Mouse (Mus musculus): ENCODE data around the gene Gm973.
"Not testable (repeated sequence)": the region's sequence is repeated elsewhere in the genome, so short reads cannot be mapped to it uniquely, and the experiment has no call there.

The Gm973 gene

GRCm38 (mm10) chr1:59625410-59625809, 109.3 kb downstream of the Gm973 start:
- DNase-seq (ENCODE audit: low spot score in 2 of 2): peak in 1 of 2 experiments; percentile 17

DNA sequence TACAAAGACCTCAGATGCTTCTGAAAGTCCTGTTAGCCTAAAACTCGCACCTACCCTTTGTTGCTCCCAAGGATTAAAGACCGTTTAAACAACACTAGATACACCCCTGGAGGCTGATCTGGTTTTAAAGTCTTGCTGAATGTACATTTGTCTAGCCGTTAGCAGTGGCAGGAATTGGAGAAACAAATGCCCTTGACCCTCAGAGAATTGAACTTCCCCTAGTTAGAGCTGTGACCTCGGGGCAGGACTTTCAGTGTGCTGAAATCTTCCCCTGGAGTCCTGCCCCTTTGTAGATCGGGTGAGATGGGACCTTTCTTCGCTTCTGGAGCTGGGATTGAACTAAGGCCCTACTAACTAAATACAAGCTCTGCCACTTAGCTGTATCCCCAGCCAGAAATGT, 113.1 kb downstream of the Gm973 start:
- DNase-seq (ENCODE audit: low spot score in 2 of 2): no peak

DNA sequence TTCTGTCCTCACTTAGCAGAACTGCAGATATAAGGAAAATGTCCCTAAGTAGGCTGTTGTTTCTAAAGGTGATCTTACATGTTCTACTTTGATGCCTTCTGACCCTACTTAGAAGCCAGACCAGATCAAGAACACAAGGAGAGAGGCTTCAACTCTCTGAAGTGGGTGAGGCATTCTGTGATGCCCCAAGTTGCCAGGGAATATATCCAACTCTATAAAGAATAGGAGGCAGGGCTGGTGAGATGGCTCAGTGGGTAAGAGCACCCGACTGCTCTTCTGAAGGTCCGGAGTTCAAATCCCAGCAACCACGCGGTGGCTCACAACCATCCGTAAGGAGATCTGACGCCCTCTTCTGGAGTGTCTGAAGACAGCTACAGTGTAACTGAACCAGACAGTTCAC, 114.3 kb downstream of the Gm973 start:
- not testable (repeated sequence) for DNase-seq (ENCODE audit: low spot score in 2 of 2)

DNA sequence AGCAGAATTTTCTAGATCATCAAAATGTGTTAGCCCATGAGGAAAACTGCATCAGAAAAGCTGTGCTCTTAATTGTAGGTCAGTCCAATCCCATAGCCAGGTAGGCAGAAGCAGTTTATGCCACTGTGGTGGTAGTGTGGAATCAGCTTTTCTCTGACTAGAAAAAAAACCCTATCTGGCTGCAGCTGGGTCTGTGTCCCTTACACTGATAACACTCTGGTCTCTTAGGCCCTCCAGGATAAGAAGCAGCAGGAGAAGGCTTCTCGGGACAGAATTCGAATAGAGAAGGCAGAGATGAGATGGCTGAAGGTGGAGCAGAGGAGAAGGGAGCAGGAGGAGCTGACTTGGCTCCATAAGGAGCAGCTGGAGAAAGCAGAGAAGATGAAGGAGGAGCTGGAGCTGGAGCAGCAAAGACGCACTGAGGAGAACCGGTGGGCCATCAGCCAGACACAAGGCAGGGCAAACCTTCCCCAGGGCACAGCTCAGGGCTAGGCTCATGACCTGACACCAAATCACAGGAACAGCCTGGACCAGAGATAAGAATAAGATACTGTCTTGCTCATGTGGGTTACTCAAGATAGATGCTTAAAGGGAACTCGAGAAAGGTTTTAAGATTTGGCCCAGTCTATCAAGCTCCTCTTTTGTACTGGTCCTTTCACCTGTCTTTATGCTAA, 116.1 kb downstream of the Gm973 start:
- DNase-seq (ENCODE audit: low spot score in 2 of 2): no peak

DNA sequence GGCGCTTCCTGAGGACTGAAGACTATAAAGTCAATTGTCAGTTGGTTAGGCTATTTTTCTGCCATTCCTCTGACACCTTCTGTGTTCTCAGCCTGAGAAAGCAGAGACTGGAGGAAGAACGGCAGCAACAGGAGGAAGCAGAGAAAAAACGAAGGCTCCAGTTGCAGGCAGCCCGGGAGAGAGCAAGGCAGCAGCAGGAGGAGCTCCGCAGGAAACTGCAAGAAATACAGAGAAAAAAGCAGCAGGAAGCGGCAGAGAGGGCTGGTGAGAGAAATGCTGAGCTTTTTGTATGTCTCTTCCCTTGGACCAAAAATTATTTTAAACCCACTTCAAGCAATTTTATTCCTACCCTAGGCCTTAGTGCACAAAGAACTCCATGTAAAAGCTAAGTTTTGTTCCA, 117.0 kb downstream of the Gm973 start:
- DNase-seq (ENCODE audit: low spot score in 2 of 2): no peak

DNA sequence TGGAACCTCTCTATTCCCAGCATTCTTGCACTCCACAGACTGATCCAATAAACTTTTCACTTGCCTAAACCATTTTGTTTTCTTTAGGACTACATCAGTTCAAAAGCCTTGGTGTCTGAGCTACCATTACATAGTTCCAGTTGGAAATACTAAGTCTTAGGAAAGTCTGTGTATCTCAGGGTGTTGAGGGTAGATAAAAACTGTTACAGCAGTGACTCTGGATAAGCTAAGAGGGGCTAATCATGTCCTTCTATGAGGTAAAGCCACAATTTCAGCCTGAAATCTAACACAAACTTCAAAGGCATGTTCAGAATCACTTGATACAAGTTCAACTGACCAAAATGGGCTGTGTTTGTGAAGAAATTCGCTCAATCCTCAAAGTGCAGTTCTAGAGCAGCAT, 120.3 kb downstream of the Gm973 start:
- no peak for DNase-seq (ENCODE audit: low spot score in 2 of 2)

DNA sequence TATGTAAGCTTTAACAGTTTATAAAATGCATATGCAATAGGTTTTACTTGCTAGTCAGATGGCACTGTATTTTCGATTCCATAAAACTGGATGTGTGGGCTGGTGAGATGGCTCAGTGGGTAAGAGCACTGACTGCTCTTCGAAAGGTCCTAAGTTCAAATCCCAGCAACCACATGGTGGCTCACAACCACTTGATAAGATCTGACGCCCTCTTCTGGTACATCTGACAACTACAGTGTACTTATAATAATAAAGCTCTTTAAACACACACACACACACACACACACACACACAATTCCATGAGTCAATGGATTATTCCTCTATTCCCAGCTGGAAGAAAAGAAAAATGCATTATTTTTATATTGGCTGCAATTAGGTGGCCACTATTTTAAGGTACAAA, 122.3 kb downstream of the Gm973 start:
- DNase-seq (ENCODE audit: low spot score in 2 of 2): no peak

DNA sequence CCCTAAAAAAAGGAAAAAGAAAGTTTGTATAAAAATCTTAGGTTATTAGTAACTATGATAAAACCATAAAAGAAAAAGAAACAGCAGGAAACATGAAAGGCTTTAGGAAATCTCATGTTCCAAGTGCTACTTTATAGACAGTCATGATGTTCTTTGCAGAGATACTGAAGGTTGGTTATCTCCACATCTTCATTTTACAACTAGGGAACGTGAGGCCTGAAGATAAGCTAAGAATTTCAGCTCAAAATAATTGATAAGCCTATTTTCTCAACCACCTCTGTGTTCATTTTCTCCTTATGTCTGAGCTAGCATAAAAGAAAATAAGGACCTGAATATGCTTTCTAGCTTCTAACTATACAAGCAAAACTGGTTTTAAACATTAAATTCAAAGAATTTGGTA, 126.4 kb downstream of the Gm973 start:
- DNase-seq (ENCODE audit: low spot score in 2 of 2): no peak

DNA sequence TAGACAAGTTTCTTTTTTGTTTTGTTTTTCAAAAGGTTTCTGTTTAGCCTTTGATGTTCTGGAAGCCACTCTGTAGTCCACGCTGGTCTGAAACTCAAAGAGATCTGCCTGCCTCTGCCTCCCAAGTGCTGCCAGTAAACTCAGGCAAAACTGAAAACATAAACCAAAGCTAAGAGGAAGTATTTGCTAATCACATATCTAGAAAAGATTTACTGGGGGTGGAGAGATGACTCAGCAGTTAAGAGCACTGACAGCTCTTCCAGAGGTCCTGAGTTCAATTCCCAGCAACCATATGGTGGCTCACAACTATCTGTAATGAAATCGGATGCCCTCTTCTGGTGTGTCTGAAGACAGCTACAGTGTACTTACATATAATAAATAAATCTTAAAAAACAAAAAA, 130.4 kb downstream of the Gm973 start:
- DNase-seq (ENCODE audit: low spot score in 2 of 2): not testable (repeated sequence)

- DNase-seq (ENCODE audit: low spot score in 2 of 2): no peak
Observed at GRCm38 (mm10) chr1:59651201-59651819, 135.2 kb downstream of the Gm973 start.

DNA sequence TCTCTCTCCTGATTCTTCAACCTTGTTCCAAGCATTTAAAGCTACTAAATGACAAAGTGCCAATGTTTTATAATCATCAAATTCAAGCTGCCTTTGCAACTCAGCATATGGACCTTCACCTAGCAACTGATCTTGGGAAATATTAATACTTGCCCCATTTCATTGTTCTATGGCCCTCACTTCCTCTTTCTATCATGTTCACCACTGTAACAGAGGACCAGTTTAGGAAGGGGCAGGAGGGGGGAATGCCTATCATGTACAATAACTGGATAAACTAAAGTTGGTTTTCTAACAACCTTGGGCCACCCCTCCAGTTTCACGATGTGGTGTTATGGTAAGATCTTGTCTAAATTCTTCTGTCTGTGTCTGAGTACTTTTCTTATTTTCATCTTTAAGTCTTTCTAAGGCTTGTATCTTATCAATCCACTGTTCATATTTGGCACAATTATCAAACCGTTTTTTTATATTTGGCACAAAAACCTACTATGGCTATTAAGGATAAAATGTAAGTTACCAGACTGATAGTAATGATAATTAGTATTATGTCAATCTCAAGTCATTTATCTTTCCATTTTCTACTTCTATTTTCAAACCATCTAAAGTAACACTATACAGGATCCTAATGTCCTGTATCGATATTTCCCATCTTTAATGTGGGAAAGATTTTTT, 137.3 kb downstream of the Gm973 start:
- no peak for DNase-seq (ENCODE audit: low spot score in 2 of 2)

DNA sequence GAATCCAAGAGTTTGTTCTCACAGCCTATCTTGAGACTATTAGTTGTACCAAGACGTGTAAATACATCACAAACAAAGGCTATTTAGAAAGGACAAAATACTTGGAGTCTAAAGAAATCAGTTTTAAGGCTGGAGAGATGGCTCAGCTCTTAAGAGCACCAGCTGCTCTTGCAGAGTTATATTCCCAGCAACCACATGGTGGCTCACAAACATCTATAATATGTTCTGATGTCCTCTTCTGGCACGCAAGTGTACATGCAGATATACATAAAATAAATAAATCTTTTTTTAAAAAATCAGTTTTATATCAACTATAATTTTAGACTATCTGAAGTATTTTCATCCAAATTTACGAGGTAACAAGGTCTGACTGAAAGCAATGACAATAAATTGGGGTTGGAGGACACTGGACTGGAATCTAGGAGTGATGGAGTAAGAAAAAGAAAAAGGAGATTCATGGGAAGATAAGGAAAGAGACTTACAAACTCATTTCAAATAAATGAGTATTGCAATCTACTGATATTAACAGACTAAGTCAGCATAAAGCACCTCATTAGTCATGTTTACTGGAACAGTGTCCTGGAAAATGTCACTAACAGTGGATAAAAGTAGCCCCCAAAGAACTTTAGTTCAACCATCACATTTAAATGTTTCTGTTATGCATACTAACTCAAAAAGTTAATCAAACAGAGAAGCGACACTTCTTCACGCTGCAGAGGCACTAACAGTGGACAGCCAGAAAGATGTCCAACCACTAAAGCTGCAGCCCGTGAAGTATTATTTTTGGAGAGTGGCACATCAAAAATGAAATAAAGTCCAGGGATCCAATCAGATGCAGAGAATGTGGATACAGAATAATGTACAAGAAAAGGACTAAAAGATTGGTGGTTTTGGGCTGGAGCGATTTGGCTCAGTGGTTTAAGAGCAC, 140.4 kb downstream of the Gm973 start:
- DNase-seq (ENCODE audit: low spot score in 2 of 2): no peak

DNA sequence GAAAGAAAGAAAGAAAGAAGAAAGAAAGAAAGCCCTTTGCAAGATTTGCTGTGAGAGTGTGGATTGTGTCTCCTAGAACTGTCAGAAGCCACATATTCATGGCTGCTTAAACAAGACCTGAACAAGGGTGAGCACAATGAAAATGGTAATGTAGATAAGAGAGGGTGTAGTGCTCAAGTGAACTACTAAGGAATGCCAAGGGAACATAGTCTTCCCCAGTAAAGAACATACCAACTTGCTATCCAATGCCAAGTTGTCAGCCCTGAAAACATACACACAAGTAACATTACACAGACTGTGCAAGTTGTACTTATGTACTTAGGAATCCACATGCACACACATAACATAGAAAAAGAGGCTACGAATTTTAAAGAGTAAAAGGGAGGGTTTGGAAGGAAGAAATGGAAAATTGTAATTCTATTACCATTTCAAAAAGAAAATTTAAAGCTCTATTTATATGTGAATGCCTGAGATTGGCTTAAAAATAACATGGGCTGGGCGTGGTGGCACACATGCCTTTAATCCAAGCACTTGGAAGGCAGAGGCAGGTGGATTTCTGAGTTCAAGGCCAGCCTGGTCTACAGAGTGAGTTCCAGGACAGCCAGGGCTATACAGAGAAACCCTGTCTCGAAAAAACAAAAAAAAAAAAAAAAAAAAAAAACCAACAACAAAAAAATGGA, 147.5 kb downstream of the Gm973 start:
- no peak for DNase-seq (ENCODE audit: low spot score in 2 of 2)

GRCm38 (mm10) chr1:59668871-59669270, 152.8 kb downstream of the Gm973 start:
- DNase-seq (ENCODE audit: low spot score in 2 of 2): no peak

DNA sequence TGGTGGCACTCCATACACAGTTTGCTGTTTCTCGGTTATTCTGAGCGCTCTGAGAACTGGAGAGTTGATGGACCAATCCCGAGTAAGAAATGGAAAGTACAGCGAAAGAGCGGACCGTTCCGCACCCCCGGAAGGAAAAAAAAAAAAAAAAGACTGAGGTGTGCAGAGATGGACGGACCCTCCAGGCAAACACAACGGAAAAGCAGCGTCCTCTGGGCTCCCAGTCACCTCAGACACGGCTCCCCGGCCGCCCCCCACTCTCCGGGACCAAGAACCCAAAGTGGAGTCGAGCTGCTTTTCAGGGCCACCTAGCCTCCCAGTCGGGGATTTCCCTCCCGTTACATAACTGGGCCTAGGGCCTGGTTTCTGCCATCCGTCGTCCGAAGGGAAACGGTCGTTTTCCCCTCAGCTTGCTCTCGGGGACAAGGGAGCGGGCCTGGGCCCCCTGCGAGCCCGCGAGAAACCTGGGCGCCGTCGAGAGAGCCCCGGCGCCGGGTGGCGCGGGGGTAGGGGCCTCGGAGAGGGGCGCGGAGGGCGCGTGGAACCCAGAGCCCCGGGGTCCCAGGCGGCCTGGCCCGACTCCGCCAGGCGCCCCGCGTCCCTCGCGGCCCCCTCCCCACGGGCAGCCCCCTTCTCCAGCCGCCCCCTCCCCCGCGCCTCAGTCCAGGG, 154.0 kb downstream of the Gm973 start:
- peak; percentile 23 to 29 for DNase-seq (ENCODE audit: low spot score in 2 of 2)

DNA sequence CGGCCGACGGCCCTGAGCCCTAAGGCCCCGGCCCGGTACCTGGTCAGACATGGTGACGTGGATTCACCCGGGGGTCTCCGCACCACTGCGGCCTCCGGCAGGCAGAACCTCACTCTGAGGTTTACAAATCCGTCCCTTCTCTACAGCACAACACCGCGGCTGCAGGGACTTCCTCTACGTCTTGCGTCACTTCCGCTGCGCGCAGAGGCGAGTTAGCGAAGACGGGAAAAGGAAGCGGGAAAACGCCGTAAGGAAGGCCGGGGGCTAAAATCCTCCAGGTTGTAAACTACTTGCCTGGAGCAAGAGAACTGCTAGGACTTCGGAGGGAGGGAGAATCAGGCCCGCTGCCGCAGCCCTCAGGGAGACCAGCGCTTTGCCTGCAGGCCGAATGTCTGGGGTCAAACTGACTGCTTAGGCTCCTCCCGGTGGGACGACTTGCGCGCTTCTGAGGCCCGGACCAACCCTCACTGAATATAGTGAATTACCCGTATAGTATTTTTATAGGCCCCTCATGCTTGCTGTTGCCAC, 154.6 kb downstream of the Gm973 start, which contains the start of gene Sumo1:
Gene Sumo1 (minus strand): TSS at position 194 of the 528 bp plus-strand sequence.
- DNase-seq (ENCODE audit: low spot score in 2 of 2): peak; percentile 80 to 86

DNA sequence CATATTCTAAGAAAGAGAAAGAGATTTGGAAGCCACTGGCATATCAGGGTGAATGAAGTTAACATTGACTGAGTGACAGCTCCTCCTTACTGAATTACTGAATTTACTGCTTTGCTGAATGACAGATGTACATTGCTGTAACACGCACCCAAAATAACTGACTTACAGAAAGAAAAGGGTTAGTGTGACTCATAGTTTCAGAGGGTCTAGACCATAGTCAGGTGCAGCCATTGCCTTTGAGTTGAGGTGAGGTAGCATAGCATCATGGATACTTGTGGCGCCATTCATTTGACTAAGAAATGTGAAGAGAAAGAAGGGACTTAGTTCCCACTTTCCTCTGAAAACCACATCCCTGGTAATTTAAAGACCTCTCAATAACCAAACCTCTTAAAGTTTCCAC, 157.6 kb downstream of the Gm973 start:
- no peak for DNase-seq (ENCODE audit: low spot score in 2 of 2)

- peak; percentile 8 to 11 for DNase-seq (ENCODE audit: low spot score in 2 of 2)
Observed at GRCm38 (mm10) chr1:59683926-59684818, 168.1 kb downstream of the Gm973 start.
